Mouse (Mus musculus): ENCODE results near the gene Cmip. TPM values are rescaled to one million over a fixed set of nuclear protein-coding genes. Genes with fewer than 3 reads are reported as not detected.

Gene Cmip
- polyA plus RNA-seq, 1 experiment from 2014 or later, result 106 TPM

DNA sequence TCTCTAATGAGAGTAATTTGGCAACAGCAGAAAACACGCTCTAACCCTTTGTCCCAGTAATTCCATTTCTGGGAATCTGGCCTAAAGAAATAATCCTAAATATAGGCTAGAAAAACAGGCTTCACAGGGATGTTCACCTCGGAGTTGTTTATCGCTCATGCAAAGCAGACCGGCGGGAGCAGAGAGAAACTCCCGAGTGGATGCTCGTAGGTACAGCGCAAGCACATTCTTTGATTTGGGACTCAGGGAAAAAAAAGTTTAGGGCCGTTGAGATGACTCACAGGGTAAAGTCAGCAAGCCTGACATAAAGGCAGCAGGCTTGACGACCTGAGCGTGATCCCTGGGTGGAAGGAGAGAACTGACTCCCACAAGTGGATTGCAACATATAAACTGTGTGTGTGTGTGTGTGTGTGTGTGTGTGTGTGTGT lies 116.2 kb downstream of the Cmip start:
- Histone ChIP-seq H3K27ac (replicated peaks; ENCODE audit: low read depth, low read length) (no peak overlapping the region), H3K4me3 (replicated peaks; ENCODE audit: low read depth, low read length) (no peak overlapping the region), H3K9ac (replicated peaks; ENCODE audit: low read length) (no peak overlapping the region), H3K4me2 (ENCODE audit: low read length) (no peak overlapping the region), H3K27me3 (ENCODE audit: control insufficient read depth, insufficient read depth, low read length) (no peaks in the 10 kb centered on the region), H3K9me3 (ENCODE audit: control insufficient read depth, low read length) (no peaks in the 10 kb centered on the region), H3K4me1 (ENCODE audit: control insufficient read depth, insufficient read depth, low read length) (peaks cover 34% of the 10 kb centered on the region), H3K36me3 (ENCODE audit: control insufficient read depth, insufficient read depth, low read length) (peaks cover 5% of the 10 kb centered on the region; the same call in 1 of the 2 replicates)
- no peak for ATAC-seq (ENCODE audit: low FRiP score, low TSS enrichment)
- no peak for DNase-seq
- WGBS, result 77% methylated on average over 11 of the region's 11 CpGs

DNA sequence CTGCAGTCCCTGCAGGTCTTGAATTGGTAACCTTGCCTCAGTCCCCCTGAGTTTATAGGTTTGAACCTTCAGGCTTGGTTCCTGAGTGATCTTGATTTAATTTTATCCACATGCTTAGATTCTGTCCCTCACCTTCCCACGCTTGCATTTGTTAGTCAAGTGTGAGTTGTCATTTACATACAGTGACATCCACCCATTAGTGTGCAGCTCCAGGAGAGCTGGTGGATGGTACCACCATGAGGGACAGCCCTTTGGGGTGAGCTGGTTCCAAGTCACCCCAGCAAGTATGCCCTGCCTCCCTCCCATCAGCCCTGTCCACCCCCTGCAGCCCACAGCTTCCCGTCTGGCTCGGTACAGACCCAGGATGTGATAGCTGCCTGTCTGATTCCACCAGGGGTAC lies 117.2 kb downstream of the Cmip start:
- WGBS, result 85% methylated on average over 3 of the region's 3 CpGs
- H3K4me1 ChIP-seq (ENCODE audit: control insufficient read depth, insufficient read depth, low read length), result peaks cover 40% of the 10 kb centered on the region
- no peak overlapping the region for H3K4me3 ChIP-seq (replicated peaks; ENCODE audit: low read depth, low read length)
- ATAC-seq (ENCODE audit: low FRiP score, low TSS enrichment) (no peak), DNase-seq (no peak)
- no peak overlapping the region for H3K4me2 ChIP-seq (ENCODE audit: low read length)
- H3K36me3 ChIP-seq (ENCODE audit: control insufficient read depth, insufficient read depth, low read length), result peaks cover 5% of the 10 kb centered on the region; the same call in 1 of the 2 replicates
- H3K9me3 ChIP-seq (ENCODE audit: control insufficient read depth, low read length), result no peaks in the 10 kb centered on the region
- H3K27ac ChIP-seq (replicated peaks; ENCODE audit: low read depth, low read length), result no peak overlapping the region
- H3K9ac ChIP-seq (replicated peaks; ENCODE audit: low read length), result no peak overlapping the region
- no peaks in the 10 kb centered on the region for H3K27me3 ChIP-seq (ENCODE audit: control insufficient read depth, insufficient read depth, low read length)

DNA sequence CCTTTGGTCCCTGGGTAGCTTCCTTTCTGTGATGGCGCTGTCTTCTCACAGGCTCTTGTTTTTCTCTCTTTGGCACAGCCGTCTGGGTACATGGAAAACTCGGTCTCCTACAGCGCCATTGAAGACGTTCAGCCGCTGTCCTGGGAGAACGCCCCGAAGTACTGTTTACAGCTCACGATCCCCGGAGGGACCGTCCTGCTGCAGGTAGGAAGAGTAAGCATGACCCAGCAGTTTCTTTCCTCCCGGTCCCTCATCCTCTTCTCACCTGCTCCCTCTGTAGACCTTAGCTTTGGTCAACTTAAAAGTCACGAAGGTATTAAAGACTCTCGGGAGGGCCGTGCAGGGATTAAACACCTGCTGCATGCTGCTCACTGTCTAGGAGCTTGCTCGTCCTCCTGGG lies 120.1 kb downstream of the Cmip start:
- no peak overlapping the region for H3K27ac ChIP-seq (replicated peaks; ENCODE audit: low read depth, low read length)
- ATAC-seq (ENCODE audit: low FRiP score, low TSS enrichment) (no peak), DNase-seq (no peak)
- no peaks in the 10 kb centered on the region for H3K9me3 ChIP-seq (ENCODE audit: control insufficient read depth, low read length)
- H3K4me3 ChIP-seq (replicated peaks; ENCODE audit: low read depth, low read length), result no peak overlapping the region
- H3K4me1 ChIP-seq (ENCODE audit: control insufficient read depth, insufficient read depth, low read length), result peaks cover 20% of the 10 kb centered on the region
- H3K4me2 ChIP-seq (ENCODE audit: low read length), result no peak overlapping the region
- 53% methylated on average over 16 of the region's 16 CpGs for whole genome bisulfite sequencing
- H3K36me3 ChIP-seq (ENCODE audit: control insufficient read depth, insufficient read depth, low read length), result peaks cover 5% of the 10 kb centered on the region; the same call in 1 of the 2 replicates
- H3K27me3 ChIP-seq (ENCODE audit: control insufficient read depth, insufficient read depth, low read length), result no peaks in the 10 kb centered on the region
- H3K9ac ChIP-seq (replicated peaks; ENCODE audit: low read length), result no peak overlapping the region

DNA sequence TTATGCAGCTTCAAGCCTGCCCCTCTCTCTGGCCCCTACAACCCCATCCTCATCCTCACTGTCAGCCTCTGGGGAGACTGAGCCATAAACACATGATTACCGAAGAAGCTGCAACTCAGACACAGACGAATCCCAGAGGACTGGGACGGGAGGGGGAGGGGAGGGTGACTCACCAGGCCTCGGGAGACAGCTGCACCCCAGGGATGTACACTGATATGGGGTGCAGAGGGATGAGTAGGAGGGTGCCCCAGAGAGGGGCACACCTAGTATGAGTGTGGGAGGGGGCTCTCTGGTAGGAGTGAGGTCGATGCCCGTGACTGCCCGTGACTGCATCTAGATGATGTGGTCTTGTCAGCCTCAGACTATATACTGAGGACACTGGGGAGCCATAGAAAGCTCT lies 121.8 kb downstream of the Cmip start:
- peak overlapping the region; percentile 32; the same call in 1 of the 2 replicates for H3K27ac ChIP-seq (replicated peaks; ENCODE audit: low read depth, low read length)
- no peak for ATAC-seq (ENCODE audit: low FRiP score, low TSS enrichment)
- 82% methylated on average over 7 of the region's 7 CpGs for WGBS

DNA sequence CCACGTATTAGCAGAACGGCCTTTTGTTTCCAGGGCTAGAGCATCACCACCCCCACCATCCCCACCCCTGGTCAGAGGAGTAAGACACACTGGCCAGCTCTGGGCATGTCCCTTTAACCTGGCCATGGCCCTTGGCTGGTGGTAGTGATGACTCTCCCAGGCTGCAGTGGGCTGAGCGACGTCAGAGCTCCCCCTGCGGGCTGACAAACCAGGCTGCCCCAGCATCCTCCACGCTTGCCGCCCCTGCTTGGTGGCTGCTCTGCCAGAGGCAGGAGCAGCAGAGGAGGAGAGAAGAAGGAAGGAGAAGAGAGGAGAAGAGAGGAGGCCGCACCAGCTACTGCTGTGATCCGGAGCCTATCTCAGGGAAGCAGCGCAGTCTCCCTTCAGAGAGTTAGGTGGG lies 122.3 kb downstream of the Cmip start:
- Histone ChIP-seq H3K4me3 (replicated peaks; ENCODE audit: low read depth, low read length) (no peak overlapping the region), H3K9me3 (ENCODE audit: control insufficient read depth, low read length) (no peaks in the 10 kb centered on the region), H3K27ac (replicated peaks; ENCODE audit: low read depth, low read length) (peak overlapping the region; percentile 32; the same call in 1 of the 2 replicates), H3K4me2 (ENCODE audit: low read length) (no peak overlapping the region), H3K4me1 (ENCODE audit: control insufficient read depth, insufficient read depth, low read length) (peaks cover 9% of the 10 kb centered on the region; the same call in 1 of the 2 replicates), H3K27me3 (ENCODE audit: control insufficient read depth, insufficient read depth, low read length) (no peaks in the 10 kb centered on the region), H3K36me3 (ENCODE audit: control insufficient read depth, insufficient read depth, low read length) (peaks cover 5% of the 10 kb centered on the region; the same call in 1 of the 2 replicates), H3K9ac (replicated peaks; ENCODE audit: low read length) (no peak overlapping the region)
- WGBS, result 58% methylated on average over 10 of the region's 10 CpGs
- DNase-seq (peak; percentile 61), ATAC-seq (ENCODE audit: low FRiP score, low TSS enrichment) (0 out of 2 replicates have a peak, but pooled peaks have one; percentile 25)

More for the DNA sequence above, 121.8 kb downstream of the Cmip start:
- H3K9ac ChIP-seq (replicated peaks; ENCODE audit: low read length), result no peak overlapping the region
- H3K4me1 ChIP-seq (ENCODE audit: control insufficient read depth, insufficient read depth, low read length), result peaks cover 9% of the 10 kb centered on the region; the same call in 1 of the 2 replicates
- H3K27me3 ChIP-seq (ENCODE audit: control insufficient read depth, insufficient read depth, low read length), result no peaks in the 10 kb centered on the region
- peaks cover 5% of the 10 kb centered on the region; the same call in 1 of the 2 replicates for H3K36me3 ChIP-seq (ENCODE audit: control insufficient read depth, insufficient read depth, low read length)
- no peak for DNase-seq
- H3K4me3 ChIP-seq (replicated peaks; ENCODE audit: low read depth, low read length), result no peak overlapping the region
- no peaks in the 10 kb centered on the region for H3K9me3 ChIP-seq (ENCODE audit: control insufficient read depth, low read length)
- H3K4me2 ChIP-seq (ENCODE audit: low read length), result no peak overlapping the region

DNA sequence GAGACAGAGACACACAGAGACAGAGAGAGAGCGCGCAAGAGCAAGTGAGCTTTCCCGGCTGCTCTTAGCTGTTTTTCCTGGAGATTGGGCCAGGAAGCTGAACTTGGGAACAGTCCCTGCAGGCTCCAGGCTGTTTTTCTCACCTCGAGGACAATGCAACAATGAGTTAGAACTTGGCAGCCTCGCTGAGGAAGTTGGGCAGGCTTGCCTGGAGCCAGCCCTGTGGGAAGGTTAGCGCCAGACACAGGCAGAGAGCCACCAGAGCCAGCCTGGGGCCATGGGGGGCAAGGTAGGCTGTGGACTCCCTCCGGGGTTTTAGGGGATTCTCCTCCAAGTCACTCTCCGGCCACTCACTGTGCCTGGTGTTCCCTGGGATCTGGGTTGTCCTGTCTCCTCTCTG lies 123.9 kb downstream of the Cmip start:
- WGBS, result 84% methylated on average over 8 of the region's 8 CpGs
- Histone ChIP-seq H3K27ac (replicated peaks; ENCODE audit: low read depth, low read length) (0 out of 2 replicates have a peak overlapping the region, but pooled peaks have one; percentile 20), H3K9me3 (ENCODE audit: control insufficient read depth, low read length) (no peaks in the 10 kb centered on the region), H3K4me3 (replicated peaks; ENCODE audit: low read depth, low read length) (no peak overlapping the region), H3K4me1 (ENCODE audit: control insufficient read depth, insufficient read depth, low read length) (peaks cover 9% of the 10 kb centered on the region; the same call in 1 of the 2 replicates), H3K36me3 (ENCODE audit: control insufficient read depth, insufficient read depth, low read length) (peaks cover 8% of the 10 kb centered on the region; the same call in 1 of the 2 replicates), H3K27me3 (ENCODE audit: control insufficient read depth, insufficient read depth, low read length) (no peaks in the 10 kb centered on the region), H3K4me2 (ENCODE audit: low read length) (no peak overlapping the region), H3K9ac (replicated peaks; ENCODE audit: low read length) (no peak overlapping the region)
- ATAC-seq (ENCODE audit: low FRiP score, low TSS enrichment) (no peak), DNase-seq (no peak)

DNA sequence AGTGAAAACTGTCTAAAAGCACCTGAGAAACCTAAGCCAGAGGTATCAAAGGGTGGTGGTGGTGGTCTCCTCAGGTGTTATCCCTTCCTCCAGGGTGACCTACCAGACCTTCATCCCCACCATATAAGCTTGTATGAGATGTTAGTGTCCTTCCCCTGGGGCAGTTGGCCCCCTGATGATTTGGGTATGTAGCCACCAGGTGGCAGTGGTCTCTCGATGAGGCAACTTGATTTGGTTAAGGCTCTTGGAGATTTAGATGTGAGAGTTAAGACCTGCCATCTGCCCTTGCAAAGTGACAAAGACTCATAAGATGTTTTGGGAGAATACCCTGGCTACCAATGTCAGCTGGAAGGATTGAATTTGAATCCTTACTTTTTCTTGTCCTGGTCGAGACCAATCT lies 129.3 kb downstream of the Cmip start:
- Histone ChIP-seq H3K4me2 (ENCODE audit: low read length) (no peak overlapping the region), H3K4me3 (replicated peaks; ENCODE audit: low read depth, low read length) (no peak overlapping the region), H3K4me1 (ENCODE audit: control insufficient read depth, insufficient read depth, low read length) (no peaks in the 10 kb centered on the region), H3K27me3 (ENCODE audit: control insufficient read depth, insufficient read depth, low read length) (no peaks in the 10 kb centered on the region), H3K36me3 (ENCODE audit: control insufficient read depth, insufficient read depth, low read length) (0 out of 2 replicates have a peak, but pooled peaks cover 3% of the 10 kb centered on the region), H3K9ac (replicated peaks; ENCODE audit: low read length) (no peak overlapping the region), H3K9me3 (ENCODE audit: control insufficient read depth, low read length) (no peaks in the 10 kb centered on the region), H3K27ac (replicated peaks; ENCODE audit: low read depth, low read length) (no peak overlapping the region)
- DNase-seq (no peak), ATAC-seq (ENCODE audit: low FRiP score, low TSS enrichment) (no peak)
- 72% methylated on average over 2 of the region's 2 CpGs for WGBS

DNA sequence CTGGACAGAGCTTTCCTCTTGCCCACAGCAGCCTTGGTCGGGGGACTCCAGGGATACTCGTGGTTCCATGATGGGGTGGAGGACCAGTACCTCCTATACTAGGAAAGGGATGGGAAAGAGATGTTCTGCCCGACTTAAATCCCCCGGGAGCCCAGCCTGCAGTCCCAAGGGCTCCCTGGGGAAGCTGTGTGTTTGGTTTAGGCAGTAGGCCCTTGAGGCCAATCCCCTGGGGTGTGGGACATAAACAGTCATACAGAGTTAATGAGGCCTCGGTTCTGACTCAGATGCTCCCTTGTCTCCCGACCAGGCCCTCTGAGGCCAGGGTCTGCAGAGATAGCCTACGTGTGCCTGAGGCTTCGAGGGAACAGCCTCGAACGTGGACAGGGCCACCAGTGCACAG lies 130.8 kb downstream of the Cmip start:
- DNase-seq, result no peak
- Histone ChIP-seq H3K27me3 (ENCODE audit: control insufficient read depth, insufficient read depth, low read length) (no peaks in the 10 kb centered on the region), H3K9ac (replicated peaks; ENCODE audit: low read length) (no peak overlapping the region), H3K4me2 (ENCODE audit: low read length) (no peak overlapping the region), H3K9me3 (ENCODE audit: control insufficient read depth, low read length) (no peaks in the 10 kb centered on the region), H3K4me3 (replicated peaks; ENCODE audit: low read depth, low read length) (no peak overlapping the region), H3K36me3 (ENCODE audit: control insufficient read depth, insufficient read depth, low read length) (0 out of 2 replicates have a peak, but pooled peaks cover 3% of the 10 kb centered on the region), H3K4me1 (ENCODE audit: control insufficient read depth, insufficient read depth, low read length) (no peaks in the 10 kb centered on the region), H3K27ac (replicated peaks; ENCODE audit: low read depth, low read length) (no peak overlapping the region)
- 72% methylated on average over 10 of the region's 10 CpGs for WGBS
- ATAC-seq (ENCODE audit: low FRiP score, low TSS enrichment), result no peak

DNA sequence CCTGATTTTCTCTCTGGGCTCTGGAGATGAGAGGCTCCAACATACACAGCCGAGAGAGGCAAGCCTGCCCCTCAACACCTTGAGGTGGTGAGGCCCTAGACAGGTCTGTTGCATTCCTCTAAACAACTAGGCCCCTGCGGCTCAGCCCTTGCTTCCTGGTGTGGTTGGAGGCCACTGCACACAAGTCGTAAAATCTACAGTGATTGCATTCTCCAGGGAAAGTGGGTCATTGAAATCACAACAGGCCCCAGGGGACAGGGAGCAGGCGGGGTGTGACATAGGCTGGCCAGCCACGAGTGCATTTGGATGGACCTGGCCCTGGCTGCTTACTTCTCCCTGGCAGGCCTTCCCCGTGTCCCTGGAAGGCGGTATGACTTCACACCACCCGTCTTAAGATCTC lies 131.5 kb downstream of the Cmip start:
- no peak for ATAC-seq (ENCODE audit: low FRiP score, low TSS enrichment)
- WGBS, result 85% methylated on average over 8 of the region's 8 CpGs
- Histone ChIP-seq H3K27me3 (ENCODE audit: control insufficient read depth, insufficient read depth, low read length) (no peaks in the 10 kb centered on the region), H3K4me3 (replicated peaks; ENCODE audit: low read depth, low read length) (no peak overlapping the region), H3K4me2 (ENCODE audit: low read length) (no peak overlapping the region), H3K4me1 (ENCODE audit: control insufficient read depth, insufficient read depth, low read length) (no peaks in the 10 kb centered on the region), H3K36me3 (ENCODE audit: control insufficient read depth, insufficient read depth, low read length) (0 out of 2 replicates have a peak, but pooled peaks cover 3% of the 10 kb centered on the region), H3K27ac (replicated peaks; ENCODE audit: low read depth, low read length) (no peak overlapping the region), H3K9me3 (ENCODE audit: control insufficient read depth, low read length) (no peaks in the 10 kb centered on the region), H3K9ac (replicated peaks; ENCODE audit: low read length) (no peak overlapping the region)
- DNase-seq, result no peak
